Mouse (Mus musculus) CH12.LX (cell line): ENCODE measurements around the gene Fdxacb1. TPM values are rescaled to one million over a fixed set of nuclear protein-coding genes. Genes with fewer than 3 reads are reported as not detected.

ENCODE experiments used
- DNase-seq: peaks from one replicate; pipeline ENCODE4 v3.0.0-alpha.2; 2013; ENCODE audit errors: extremely low read depth
- H3K27ac ChIP-seq: 2 replicates; pipeline ENCODE4 v1.5.1; 2012; ENCODE audit warnings: low read depth, mild to moderate bottlenecking, control low read depth, moderate library complexity; ENCODE audit not compliant: insufficient read depth
- H3K27me3 ChIP-seq: replicated peaks from 2 replicates; pipeline ENCODE3; 2012; ENCODE audit warnings: inconsistent platforms
- H3K36me3 ChIP-seq, 2 experiments: replicated peaks in 1 of 2; 2 replicates each; pipeline versions ENCODE3 to v1.6.1; 2012; ENCODE audit warnings: inconsistent platforms in 1 of 2, low read length in 1 of 2, mild to moderate bottlenecking in 1 of 2, mixed read lengths in 1 of 2, moderate library complexity in 1 of 2; ENCODE audit not compliant: control insufficient read depth in 1 of 2, insufficient read depth in 1 of 2
- H3K4me1 ChIP-seq, 2 experiments: 2 replicates each; pipeline ENCODE4 v1.6.1; 2012; ENCODE audit warnings: inconsistent platforms in 1 of 2, moderate library complexity in 1 of 2; ENCODE audit not compliant: insufficient read depth in 2 of 2, control insufficient read depth in 1 of 2
- H3K4me2 ChIP-seq: 2 replicates; pipeline ENCODE4 v1.6.1; 2012; ENCODE audit warnings: low read depth, mild to moderate bottlenecking, control low read depth; ENCODE audit not compliant: poor library complexity, insufficient read depth, severe bottlenecking
- H3K4me3 ChIP-seq, 3 experiments: fragments of 150-350 bp in 1 of 3; sonication (generic) in 1 of 3; replicated peaks in 1 of 3; 2 replicates each; pipeline versions ENCODE3 to v1.5.1; 2011 to 2012; ENCODE audit warnings: low read depth in 2 of 3, low read length in 2 of 3, mild to moderate bottlenecking in 2 of 3, moderate library complexity in 2 of 3, control low read depth in 1 of 3, improper control_type of control experiment in 1 of 3, inconsistent platforms in 1 of 3, mixed read lengths in 1 of 3; ENCODE audit not compliant: poor library complexity in 1 of 3
- H3K79me2 ChIP-seq: replicated peaks from 2 replicates; pipeline ENCODE4 v1.6.1; 2012; ENCODE audit warnings: mild to moderate bottlenecking, moderate library complexity; ENCODE audit not compliant: control insufficient read depth, poor library complexity, insufficient read depth, severe bottlenecking; ENCODE audit errors: extremely low read depth
- H3K9ac ChIP-seq: 2 replicates; pipeline ENCODE4 v1.6.1; 2012; ENCODE audit warnings: low read depth, mild to moderate bottlenecking, control low read depth, moderate library complexity; ENCODE audit not compliant: insufficient read depth
- H3K9me3 ChIP-seq: replicated peaks from 2 replicates; pipeline ENCODE3; 2012; ENCODE audit warnings: low read length, inconsistent platforms, mixed read lengths
- CTCF ChIP-seq, 2 experiments: IDR thresholded peaks in 1 of 2; conservative IDR thresholded peaks in 1 of 2; 2 replicates each; pipeline ENCODE4 v1.5.1; 2011 to 2012; ENCODE audit warnings: low read depth in 2 of 2, low read length in 2 of 2, improper control_type of control experiment in 1 of 2, inconsistent platforms in 1 of 2, mild to moderate bottlenecking in 1 of 2, moderate library complexity in 1 of 2
- E2F4 ChIP-seq: IDR thresholded peaks from 2 replicates; pipeline ENCODE4 v1.6.1; 2011; ENCODE audit warnings: low read depth, low read length, improper control_type of control experiment; ENCODE audit not compliant: insufficient replicate concordance
- ETS1 ChIP-seq: conservative IDR thresholded peaks from 2 replicates; pipeline ENCODE4 v1.6.1; 2012; ENCODE audit warnings: low read depth, mild to moderate bottlenecking, inconsistent platforms, low read length, improper control_type of control experiment, moderate library complexity
- GABPA ChIP-seq: IDR thresholded peaks from 2 replicates; pipeline ENCODE4 v1.6.1; 2012; ENCODE audit warnings: low read depth, low read length, improper control_type of control experiment, inconsistent platforms; ENCODE audit not compliant: insufficient replicate concordance
- JUND ChIP-seq: conservative IDR thresholded peaks from 2 replicates; pipeline ENCODE4 v1.6.1; 2011; ENCODE audit warnings: low read depth, low read length, improper control_type of control experiment
- KAT2A ChIP-seq: IDR thresholded peaks from 2 replicates; pipeline ENCODE4 v1.6.1; 2012; ENCODE audit warnings: low read length, improper control_type of control experiment, inconsistent platforms; ENCODE audit not compliant: insufficient replicate concordance
- MYC ChIP-seq: IDR thresholded peaks from 2 replicates; pipeline ENCODE4 v1.6.1; 2011; ENCODE audit warnings: low read depth, mild to moderate bottlenecking, improper control_type of control experiment, low read length
- NELFE ChIP-seq: IDR thresholded peaks from 2 replicates; pipeline ENCODE4 v1.6.1; 2011; ENCODE audit warnings: low read depth, low read length, improper control_type of control experiment
- NRF1 ChIP-seq: IDR thresholded peaks from 2 replicates; pipeline ENCODE4 v1.6.1; 2014; ENCODE audit warnings: low read depth, mild to moderate bottlenecking, inconsistent platforms, low read length, improper control_type of control experiment, moderate library complexity
- POLR2A ChIP-seq: IDR thresholded peaks from 2 replicates; pipeline ENCODE4 v1.6.1; 2011; ENCODE audit warnings: low read depth, mild to moderate bottlenecking, improper control_type of control experiment, low read length
- POLR2AphosphoS2 ChIP-seq: IDR thresholded peaks from 2 replicates; pipeline ENCODE4 v1.6.1; 2011; ENCODE audit warnings: low read depth, low read length, improper control_type of control experiment
- RAD21 ChIP-seq: IDR thresholded peaks from 2 replicates; pipeline ENCODE4 v1.6.1; 2011; ENCODE audit warnings: low read depth, mild to moderate bottlenecking, low read length, improper control_type of control experiment, moderate library complexity
- RCOR1 ChIP-seq: conservative IDR thresholded peaks from 2 replicates; pipeline ENCODE4 v1.6.1; 2012; ENCODE audit warnings: low read depth, mild to moderate bottlenecking, inconsistent platforms, low read length, improper control_type of control experiment
- SMC3 ChIP-seq: IDR thresholded peaks from 2 replicates; pipeline ENCODE4 v1.6.1; 2011; ENCODE audit warnings: low read depth, low read length, improper control_type of control experiment
- UBTF ChIP-seq: IDR thresholded peaks from 2 replicates; pipeline ENCODE4 v1.6.1; 2012; ENCODE audit warnings: low read depth, mild to moderate bottlenecking, inconsistent platforms, low read length, improper control_type of control experiment, moderate library complexity
- USF2 ChIP-seq: conservative IDR thresholded peaks from 2 replicates; pipeline ENCODE4 v1.6.1; 2011; ENCODE audit warnings: low read depth, low read length, improper control_type of control experiment
- ZC3H11A ChIP-seq: IDR thresholded peaks from 2 replicates; pipeline ENCODE4 v1.6.1; 2012; ENCODE audit warnings: low read depth, mild to moderate bottlenecking, inconsistent platforms, low read length, improper control_type of control experiment
- dilution Hi-C: fragments of 300-500 bp; cut with MboI; formaldehyde crosslinking; loops from 2 replicates; pipeline ENCODE4 v1.14.3; 2020; ENCODE audit warnings: low sequenced_read_pairs; ENCODE audit not compliant: extremely low pct_unique_long_range_greater_than_20kb, extremely low pct_ligation_motif_present
- in situ Hi-C: fragments of 300-500 bp; cut with MboI; formaldehyde crosslinking; loops from 3 replicates; pipeline ENCODE4 v1.14.3; 2019; ENCODE audit warnings: low sequenced_read_pairs, low pct_ligation_motif_present, low pct_unique_long_range_greater_than_20kb, mixed read lengths
- polyA plus RNA-seq: library from polyadenylated mRNA; unstranded; fragments of >175 nt; gene quantifications from 2 replicates; pipeline ENCODE4 v1.2.1, GENCODE M21; 2012; ENCODE audit warnings: low read depth; ENCODE audit not compliant: insufficient read length
- total RNA-seq, 2 experiments: library from RNA; depleted of rRNA; stranded (reverse); fragments of 300-350 nt in 1 of 2; fragments of >200 nt in 1 of 2; gene quantifications; 2 replicates each; pipeline ENCODE4 v1.2.3; 2012 to 2014

The Fdxacb1 gene
- total and polyA plus RNA-seq, 3 experiments: 5.6 to 9.5 (median 8.5) TPM

DNA sequence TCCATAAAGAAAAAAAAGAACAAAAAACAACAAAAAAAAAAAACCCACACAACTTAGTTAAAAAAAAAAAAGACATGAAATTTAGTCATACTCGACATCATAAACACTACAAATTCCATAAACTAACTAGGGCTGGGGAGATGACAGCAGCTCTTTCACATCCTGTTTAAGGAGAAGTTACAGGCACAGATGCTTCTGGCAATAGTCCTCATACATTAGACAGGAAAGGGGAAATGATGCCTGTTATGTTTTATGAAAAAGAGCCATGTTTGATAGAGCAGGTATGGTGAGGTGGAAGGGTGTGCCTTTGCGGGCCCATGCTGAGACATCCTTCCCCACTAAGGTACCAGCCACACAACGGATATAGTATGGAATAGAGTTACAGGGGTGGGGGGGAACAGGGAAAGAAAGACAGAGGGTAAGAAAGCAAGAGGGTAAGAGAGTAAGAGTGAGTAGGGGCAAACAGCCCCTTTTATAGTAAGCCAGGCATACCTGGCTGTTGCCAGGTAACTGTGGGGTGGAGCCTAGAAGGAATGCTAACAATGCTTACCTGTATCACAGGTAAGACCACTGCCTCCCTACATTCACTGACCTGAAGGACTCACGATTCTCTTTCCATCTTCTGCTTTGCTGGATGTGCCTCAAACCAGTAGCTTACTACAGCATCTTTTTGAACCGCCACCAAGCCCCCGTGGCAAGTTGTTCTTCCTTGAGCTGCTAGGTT, 6.4 kb upstream of the Fdxacb1 start:
- Histone ChIP-seq H3K27ac (no peak overlapping the region), H3K4me1 (peaks cover 0 to 8% of the 10 kb centered on the region in 2 experiments; a peak in 2 of 4 replicates), H3K36me3 (peaks cover 0 to 8% of the 10 kb centered on the region in 2 experiments), H3K79me2 (no peaks in the 10 kb centered on the region)
- TF ChIP-seq MYC (no peak), E2F4 (no peak), RAD21 (no peak), GABPA (no peak), ZC3H11A (no peak), NELFE (no peak)
- TF ChIP-seq, all 38 proteins: peak for 0
- H3K9me3 ChIP-seq: no peaks in the 10 kb centered on the region
- dilution Hi-C loops (no loop called here), in situ Hi-C loops (no loop called here)
- DNase-seq: no peak
- no peak overlapping the region for H3K4me2 ChIP-seq
- peaks cover 2% of the 10 kb centered on the region for H3K27me3 ChIP-seq
- no peak overlapping the region for H3K9ac ChIP-seq
- no peak overlapping the region for H3K4me3 ChIP-seq

DNA sequence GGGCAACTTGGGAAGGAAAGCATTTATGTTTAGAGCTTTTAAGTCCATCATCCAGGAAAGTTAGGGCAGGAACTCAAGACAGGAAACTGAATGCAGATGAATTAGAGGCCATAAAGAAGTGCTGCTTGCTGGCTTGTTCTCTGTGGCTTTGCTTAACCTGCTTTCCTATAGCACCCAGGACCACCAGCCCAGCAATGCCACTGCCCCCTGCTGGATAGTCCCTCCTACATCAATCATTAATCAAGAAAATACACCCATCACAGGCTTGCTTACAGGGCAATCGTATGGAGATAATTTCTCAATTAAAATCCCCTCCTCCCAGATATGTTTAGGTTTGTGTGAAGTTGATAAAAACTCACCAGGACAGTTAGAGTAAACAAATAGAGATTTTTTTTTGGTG, 4.7 kb upstream of the Fdxacb1 start:
- peaks cover 0 to 8% of the 10 kb centered on the region in 2 experiments for H3K36me3 ChIP-seq
- TF ChIP-seq CTCF (conservative IDR thresholded peaks at IDR 0.05 in 1 of 2, IDR thresholded peaks at IDR 0.05 in 1 of 2; ENCODE audit: low read depth in 2 of 2, low read length in 2 of 2) (peak; percentile 27 to 54; a peak in 3 of 4 replicates), RCOR1 (no peak), SMC3 (peak; percentile 43; the same call in 1 of the 2 replicates), RAD21 (peak; percentile 20)
- dilution Hi-C loops: no loop called here
- peaks cover 2% of the 10 kb centered on the region for H3K27me3 ChIP-seq
- no peak overlapping the region for H3K4me3 ChIP-seq
- peaks cover 0 to 7% of the 10 kb centered on the region in 2 experiments; a peak in 2 of 4 replicates for H3K4me1 ChIP-seq
- no peaks in the 10 kb centered on the region for H3K9me3 ChIP-seq
- no peak for DNase-seq
- no peak overlapping the region for H3K4me2 ChIP-seq
- no peak overlapping the region for H3K9ac ChIP-seq
- in situ Hi-C loops: no loop called here
- H3K27ac ChIP-seq: no peak overlapping the region
- H3K79me2 ChIP-seq: no peaks in the 10 kb centered on the region

DNA sequence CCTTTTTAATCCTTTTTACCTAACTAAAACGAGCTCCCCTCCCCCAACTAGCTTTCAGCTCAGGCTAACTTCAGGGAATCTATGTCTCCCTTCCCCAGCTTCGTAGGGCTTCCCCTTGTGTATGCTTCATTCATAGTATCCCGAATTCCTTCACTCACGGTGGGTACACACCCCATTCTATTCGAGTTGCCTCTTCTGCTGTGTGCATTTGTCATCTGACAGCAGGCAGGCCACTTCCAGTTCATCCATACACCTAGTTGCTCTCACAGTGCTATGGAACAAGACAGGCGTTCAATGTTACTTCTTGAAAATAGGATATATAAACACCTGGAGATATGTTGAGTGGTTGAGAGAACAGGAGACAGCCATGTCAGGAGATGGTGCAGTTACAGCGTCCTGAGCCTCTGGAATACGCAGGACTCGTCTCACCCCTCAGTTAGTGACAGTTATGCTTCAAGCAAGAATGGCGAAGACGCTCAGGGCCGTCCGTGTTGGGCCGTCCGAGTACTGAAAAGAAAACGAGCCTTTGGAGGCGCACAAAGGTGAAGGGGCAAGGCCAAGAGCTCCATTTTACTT, 417 bp upstream of the Fdxacb1 start:
- peak overlapping the region; percentile 79 for H3K9ac ChIP-seq
- dilution Hi-C loops (no loop called here), in situ Hi-C loops (no loop called here)
- no peaks in the 10 kb centered on the region for H3K9me3 ChIP-seq
- H3K4me3 ChIP-seq: peak overlapping the region; percentile 75 to 87 (median 86)
- peaks cover 7 to 20% of the 10 kb centered on the region in 2 experiments; a peak in 2 of 4 replicates for H3K4me1 ChIP-seq
- H3K79me2 ChIP-seq: peaks cover 6% of the 10 kb centered on the region; the same call in 1 of the 2 replicates
- no peak overlapping the region for H3K27ac ChIP-seq
- DNase-seq: no peak
- H3K27me3 ChIP-seq: no peaks in the 10 kb centered on the region
- H3K4me2 ChIP-seq: peak overlapping the region; percentile 86
- TF ChIP-seq USF2 (no peak), KAT2A (no peak), ZC3H11A (no peak), POLR2AphosphoS2 (no peak), NELFE (no peak), JUND (no peak), NRF1 (no peak), POLR2A (no peak), ETS1 (no peak), UBTF (no peak), RAD21 (no peak), CTCF (conservative IDR thresholded peaks at IDR 0.05 in 1 of 2, IDR thresholded peaks at IDR 0.05 in 1 of 2; ENCODE audit: low read depth in 2 of 2, low read length in 2 of 2) (no peak)
- peaks cover 8 to 32% of the 10 kb centered on the region in 2 experiments for H3K36me3 ChIP-seq
